Mouse (Mus musculus) thymus, adult 2 months (tissue): ENCODE measurements around the gene Rptor. TPM values are rescaled to one million over a fixed set of nuclear protein-coding genes. Genes with fewer than 3 reads are reported as not detected.

Experiments
- DNase-seq: peaks from one replicate; pipeline ENCODE4 v3.0.0; 2021
- H3K27ac ChIP-seq: fragments of 200-500 bp; 2 replicates; pipeline ENCODE4 v1.5.1; 2012; ENCODE audit warnings: low read length, control low read depth; ENCODE audit not compliant: control insufficient read depth, insufficient read depth
- H3K27me3 ChIP-seq: fragments of 200-500 bp; 2 replicates; pipeline ENCODE4 v1.6.1; 2012; ENCODE audit warnings: mild to moderate bottlenecking, low read length, moderate library complexity, mixed read lengths; ENCODE audit not compliant: control insufficient read depth, insufficient read depth
- H3K36me3 ChIP-seq: fragments of 200-500 bp; 2 replicates; pipeline ENCODE4 v1.6.1; 2012; ENCODE audit warnings: mild to moderate bottlenecking, low read length, moderate library complexity; ENCODE audit not compliant: control insufficient read depth, insufficient read depth
- H3K4me1 ChIP-seq: fragments of 200-500 bp; replicated peaks from 2 replicates; pipeline ENCODE4 v1.6.1; 2012; ENCODE audit warnings: low read length; ENCODE audit not compliant: control insufficient read depth, insufficient read depth
- H3K4me3 ChIP-seq: fragments of 200-500 bp; 2 replicates; pipeline ENCODE4 v1.5.1; 2012; ENCODE audit warnings: mild to moderate bottlenecking, low read length, control low read depth, moderate library complexity; ENCODE audit not compliant: control insufficient read depth, insufficient read depth
- CTCF ChIP-seq: fragments of 200-500 bp; IDR thresholded peaks from 2 replicates; pipeline ENCODE4 v1.5.1; 2012; ENCODE audit warnings: mild to moderate bottlenecking, control low read depth, low read length, moderate library complexity, borderline replicate concordance; ENCODE audit not compliant: control insufficient read depth, poor library complexity, insufficient read depth; ENCODE audit errors: extremely low read depth
- POLR2A ChIP-seq: fragments of 200-500 bp; IDR thresholded peaks from 2 replicates; pipeline ENCODE4 v1.6.1; 2012; ENCODE audit warnings: mild to moderate bottlenecking, low read length, control low read depth, moderate library complexity; ENCODE audit not compliant: control insufficient read depth, poor library complexity, insufficient read depth; ENCODE audit errors: extremely low read depth
- WGBS: fragments of 180-500 bp; shearing (Covaris S2); methylation state at CpG from one replicate; pipeline ENCODE4 v1.1.7; 2018; 5-methylcytosine and 5-hydroxymethylcytosine counted together
- polyA plus RNA-seq: library from polyadenylated mRNA; depleted of rRNA; stranded (reverse); fragments of >200 nt; gene quantifications from 2 replicates; pipeline ENCODE4 v1.2.3, GENCODE M21; 2012

The Rptor gene
- polyA plus RNA-seq, 1 experiment, result 58.7 TPM

- H3K36me3 ChIP-seq, result peaks cover 17% of the 10 kb centered on the region; the same call in 1 of the 2 replicates
- no peak for TF ChIP-seq POLR2A
- TF ChIP-seq CTCF, result no peak
- H3K4me1 ChIP-seq, result peaks cover 15% of the 10 kb centered on the region
- H3K27ac ChIP-seq, result no peak overlapping the region
- WGBS, result 95% methylated on average over 4 of the region's 4 CpGs
- DNase-seq, result no peak
- no peak overlapping the region for H3K4me3 ChIP-seq
- no peaks in the 10 kb centered on the region for H3K27me3 ChIP-seq
Observed at GRCm38 (mm10) chr11:119873643-119874042, 270.9 kb downstream of the Rptor start.

DNA sequence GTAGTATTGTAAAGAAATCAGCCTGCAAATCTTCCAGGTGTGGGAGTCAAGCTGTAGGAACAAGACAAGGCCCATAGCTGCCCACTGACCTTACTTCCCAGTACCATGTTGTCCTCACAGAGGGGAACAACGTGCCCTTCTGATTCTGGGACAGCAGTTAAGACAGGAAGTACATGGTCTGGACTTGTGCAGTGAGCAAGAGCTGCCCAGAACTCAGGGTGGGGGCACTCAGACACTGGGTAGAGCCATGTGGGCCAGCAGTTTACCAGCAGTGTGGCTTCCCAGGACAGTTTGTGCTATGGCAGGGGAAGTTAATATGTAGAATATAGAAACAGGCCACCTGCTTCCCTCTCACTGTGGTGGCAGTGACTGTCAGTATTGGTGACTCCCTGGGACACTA is 272.1 kb downstream of the Rptor start:
- H3K4me3 ChIP-seq, result no peak overlapping the region
- H3K36me3 ChIP-seq, result peaks cover 17% of the 10 kb centered on the region; the same call in 1 of the 2 replicates
- H3K4me1 ChIP-seq, result peaks cover 15% of the 10 kb centered on the region
- no peak for TF ChIP-seq POLR2A
- no peak for TF ChIP-seq CTCF
- H3K27ac ChIP-seq, result no peak overlapping the region
- DNase-seq, result no peak
- WGBS, result 39% methylated on average over 1 of the region's 1 CpGs
- no peaks in the 10 kb centered on the region for H3K27me3 ChIP-seq

DNA sequence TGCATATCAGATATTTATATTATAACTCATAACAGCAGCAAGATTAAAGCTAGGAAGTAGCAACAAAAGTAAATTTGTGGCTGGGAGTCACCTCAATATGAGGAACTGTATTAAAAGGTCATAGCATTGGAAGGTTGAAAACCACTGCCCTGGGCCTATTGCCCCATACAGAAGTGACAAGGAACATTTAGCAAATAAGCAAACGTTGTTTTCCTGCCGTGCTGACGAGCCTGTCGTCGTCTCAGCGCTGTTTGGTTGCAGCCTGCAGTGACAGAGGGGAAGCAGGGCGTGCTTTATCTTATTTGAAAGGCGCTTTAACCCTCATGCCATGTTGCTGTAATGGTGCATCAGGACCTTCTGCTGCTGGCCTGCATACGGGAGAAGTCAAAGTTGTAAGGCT is 273.0 kb downstream of the Rptor start:
- 84% methylated on average over 9 of the region's 9 CpGs for WGBS
- no peak for DNase-seq
- Histone ChIP-seq H3K4me1 (peaks cover 15% of the 10 kb centered on the region), H3K27me3 (no peaks in the 10 kb centered on the region), H3K27ac (no peak overlapping the region), H3K36me3 (peaks cover 17% of the 10 kb centered on the region; the same call in 1 of the 2 replicates), H3K4me3 (no peak overlapping the region)
- no peak for TF ChIP-seq POLR2A
- no peak for TF ChIP-seq CTCF

- 92% methylated on average over 7 of the region's 7 CpGs for WGBS
- Histone ChIP-seq H3K36me3 (peaks cover 17% of the 10 kb centered on the region; the same call in 1 of the 2 replicates), H3K27ac (no peak overlapping the region; the same call in 1 of the 2 replicates), H3K4me3 (no peak overlapping the region), H3K27me3 (no peaks in the 10 kb centered on the region), H3K4me1 (peaks cover 3% of the 10 kb centered on the region)
- TF ChIP-seq CTCF, result no peak
- no peak for TF ChIP-seq POLR2A
- DNase-seq, result no peak
Observed at GRCm38 (mm10) chr11:119877124-119877523, 274.4 kb downstream of the Rptor start.

DNA sequence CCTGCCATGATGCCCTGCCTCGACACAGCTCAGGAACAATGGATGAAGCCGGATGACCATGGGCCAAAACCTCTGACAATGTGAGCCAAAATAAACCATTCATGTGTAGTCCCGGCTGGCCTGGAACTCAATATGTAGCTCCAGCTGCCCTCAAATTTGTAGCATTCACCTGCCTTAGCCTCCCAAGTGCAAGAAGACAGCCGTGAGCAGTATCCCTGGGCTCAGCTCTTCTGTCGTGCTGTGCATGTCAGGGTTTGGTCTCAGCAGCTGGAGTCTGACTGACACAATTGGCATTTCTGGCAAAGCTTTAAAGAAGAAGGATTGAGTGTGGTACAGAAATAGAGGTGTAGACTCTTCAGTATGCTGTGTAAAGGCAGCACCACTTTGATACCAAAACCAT is 276.9 kb downstream of the Rptor start:
- Histone ChIP-seq H3K27me3 (no peaks in the 10 kb centered on the region), H3K4me1 (no peaks in the 10 kb centered on the region; the same call in 1 of the 2 replicates), H3K36me3 (peaks cover 10% of the 10 kb centered on the region; the same call in 1 of the 2 replicates), H3K4me3 (no peak overlapping the region), H3K27ac (no peak overlapping the region)
- WGBS, result 94% methylated on average over 5 of the region's 5 CpGs
- DNase-seq, result no peak
- TF ChIP-seq POLR2A, result no peak
- no peak for TF ChIP-seq CTCF

- Histone ChIP-seq H3K36me3 (peaks cover 8% of the 10 kb centered on the region; the same call in 1 of the 2 replicates), H3K27me3 (no peaks in the 10 kb centered on the region), H3K4me1 (no peaks in the 10 kb centered on the region; the same call in 1 of the 2 replicates), H3K27ac (no peak overlapping the region), H3K4me3 (no peak overlapping the region)
- 98% methylated on average over 2 of the region's 2 CpGs for WGBS
- DNase-seq, result no peak
- no peak for TF ChIP-seq POLR2A
- no peak for TF ChIP-seq CTCF
Observed at GRCm38 (mm10) chr11:119883646-119884045, 280.9 kb downstream of the Rptor start.

GRCm38 (mm10) chr11:119889966-119890365 is 287.3 kb downstream of the Rptor start:
- H3K27me3 ChIP-seq, result no peaks in the 10 kb centered on the region
- peaks cover 21% of the 10 kb centered on the region for H3K36me3 ChIP-seq
- H3K4me1 ChIP-seq, result no peaks in the 10 kb centered on the region; the same call in 1 of the 2 replicates
- TF ChIP-seq POLR2A (no peak), CTCF (no peak)
- H3K4me3 ChIP-seq, result no peak overlapping the region
- 94% methylated on average over 3 of the region's 3 CpGs for WGBS
- no peak for DNase-seq
- no peak overlapping the region for H3K27ac ChIP-seq
